Mouse (Mus musculus): ENCODE data around the gene Ralgapa2.

The Ralgapa2 gene

GRCm38 (mm10) chr2:146299841-146300460, 212.2 kb downstream of the Ralgapa2 start:
- no peak for DNase-seq

- DNase-seq = no peak
Measured at GRCm38 (mm10) chr2:146293538-146293937, 218.6 kb downstream of the Ralgapa2 start.

DNA sequence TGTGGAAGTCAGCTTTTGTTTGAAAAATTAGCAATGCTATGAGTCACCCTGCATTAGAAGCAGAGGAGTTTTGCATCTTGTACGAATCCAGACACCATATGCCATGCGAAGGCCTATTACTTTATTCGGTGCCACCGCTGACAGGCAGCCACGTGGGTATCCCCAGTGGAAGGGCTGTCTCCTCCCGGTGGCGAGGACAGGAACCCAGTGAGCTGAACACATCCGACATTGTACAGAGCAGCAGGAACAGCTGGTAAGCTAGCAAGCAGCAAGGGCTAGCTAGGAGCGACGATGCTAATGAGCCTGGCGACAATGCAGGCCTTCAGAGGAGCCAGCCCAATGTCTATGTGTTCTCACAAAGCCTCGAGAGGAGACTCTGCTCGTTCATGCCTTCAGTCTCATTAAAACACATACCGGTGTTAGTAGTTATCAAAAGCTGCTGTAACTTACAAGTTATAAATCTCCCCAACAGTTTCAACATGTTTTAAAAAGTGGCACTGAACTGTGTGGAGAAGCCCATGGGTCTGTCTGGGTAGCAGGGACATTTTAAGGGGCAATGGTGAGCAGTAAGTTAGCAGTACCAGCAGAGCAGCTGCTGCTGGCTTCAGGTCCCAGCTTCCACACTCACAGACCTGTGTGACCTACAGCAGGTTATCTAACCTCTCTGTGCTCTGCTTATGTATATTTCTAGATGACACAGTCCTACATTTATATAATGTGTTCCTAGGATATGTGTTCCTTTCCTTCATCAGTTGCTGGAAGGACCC, 221.1 kb downstream of the Ralgapa2 start:
- peak; percentile 51 for DNase-seq

GRCm38 (mm10) chr2:146290366-146290765, 221.8 kb downstream of the Ralgapa2 start:
- DNase-seq = no peak

GRCm38 (mm10) chr2:146289394-146289793, 222.8 kb downstream of the Ralgapa2 start:
- DNase-seq = no peak

- no peak for DNase-seq
Measured at GRCm38 (mm10) chr2:146288326-146288725, 223.8 kb downstream of the Ralgapa2 start.

- no peak for DNase-seq
Measured at GRCm38 (mm10) chr2:146287531-146287930, 224.6 kb downstream of the Ralgapa2 start.

DNA sequence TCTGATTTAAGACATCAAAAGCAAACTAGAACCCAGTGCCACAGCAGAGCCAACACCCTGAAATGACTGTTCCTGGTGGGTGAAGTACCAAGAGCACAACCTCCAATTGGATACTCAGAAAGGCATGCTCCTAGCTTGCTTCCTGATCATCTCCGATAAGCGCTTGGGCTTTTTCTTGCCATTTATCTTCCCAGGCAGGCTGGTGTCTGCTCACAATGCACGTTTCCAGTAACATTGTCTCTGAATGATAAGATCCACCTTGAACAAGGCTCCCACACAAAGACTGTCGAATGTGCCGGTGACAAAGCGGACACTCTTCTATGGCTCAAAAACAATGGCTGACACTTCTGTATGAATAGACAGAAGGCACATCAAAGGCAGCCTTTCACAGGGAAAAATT, 230.8 kb downstream of the Ralgapa2 start:
- DNase-seq = no peak

DNA sequence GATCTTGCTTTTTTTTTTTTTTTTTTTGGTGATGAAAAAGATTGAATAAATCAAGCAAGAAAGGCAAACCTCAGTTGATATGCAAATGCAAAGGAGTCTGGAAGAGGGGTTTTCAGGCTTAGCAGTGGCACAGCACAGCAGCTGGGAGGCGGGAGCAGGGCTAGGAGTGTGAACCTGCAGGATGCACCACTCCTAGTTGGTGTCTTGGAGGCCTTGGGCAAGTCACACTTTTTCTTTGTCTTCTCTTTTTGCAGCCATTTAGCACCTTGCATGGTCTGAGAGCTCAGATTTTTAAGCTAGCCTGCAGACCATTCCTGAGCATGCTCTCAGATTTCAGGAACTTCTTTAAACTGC, 231.2 kb downstream of the Ralgapa2 start:
- no peak for DNase-seq

DNA sequence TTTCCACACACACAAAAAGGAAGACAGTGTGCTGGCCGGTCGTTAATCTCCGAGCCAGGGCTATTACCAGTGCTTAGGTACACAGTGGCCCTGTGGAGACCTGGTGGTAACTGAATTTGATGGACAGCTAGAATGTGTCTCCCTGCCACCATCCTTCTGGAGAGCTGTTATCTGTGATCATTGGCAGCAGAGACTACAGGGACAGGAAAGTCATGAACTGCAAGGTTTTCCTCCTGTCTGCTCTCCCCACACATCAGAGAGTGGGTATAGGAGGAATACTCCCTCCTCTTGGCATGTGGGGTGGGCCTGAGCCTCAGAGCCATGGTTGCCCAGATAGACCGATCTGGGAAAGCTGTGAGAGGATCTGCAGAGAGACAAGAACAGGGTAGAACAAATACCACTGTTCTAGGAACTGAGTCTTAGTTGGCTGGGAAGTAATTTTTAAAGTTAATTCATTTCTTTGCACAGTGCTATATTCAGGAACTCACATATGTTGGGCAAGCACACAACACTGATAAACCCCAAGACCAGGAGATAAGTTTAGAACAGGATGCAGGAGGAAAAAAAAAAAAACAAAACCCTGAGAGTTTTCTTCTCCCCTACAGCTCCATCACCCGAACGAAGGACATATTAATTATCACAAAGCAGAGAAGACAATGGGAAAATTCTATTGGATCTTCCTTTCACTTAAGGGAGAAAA, 231.8 kb downstream of the Ralgapa2 start:
- DNase-seq = no peak

DNA sequence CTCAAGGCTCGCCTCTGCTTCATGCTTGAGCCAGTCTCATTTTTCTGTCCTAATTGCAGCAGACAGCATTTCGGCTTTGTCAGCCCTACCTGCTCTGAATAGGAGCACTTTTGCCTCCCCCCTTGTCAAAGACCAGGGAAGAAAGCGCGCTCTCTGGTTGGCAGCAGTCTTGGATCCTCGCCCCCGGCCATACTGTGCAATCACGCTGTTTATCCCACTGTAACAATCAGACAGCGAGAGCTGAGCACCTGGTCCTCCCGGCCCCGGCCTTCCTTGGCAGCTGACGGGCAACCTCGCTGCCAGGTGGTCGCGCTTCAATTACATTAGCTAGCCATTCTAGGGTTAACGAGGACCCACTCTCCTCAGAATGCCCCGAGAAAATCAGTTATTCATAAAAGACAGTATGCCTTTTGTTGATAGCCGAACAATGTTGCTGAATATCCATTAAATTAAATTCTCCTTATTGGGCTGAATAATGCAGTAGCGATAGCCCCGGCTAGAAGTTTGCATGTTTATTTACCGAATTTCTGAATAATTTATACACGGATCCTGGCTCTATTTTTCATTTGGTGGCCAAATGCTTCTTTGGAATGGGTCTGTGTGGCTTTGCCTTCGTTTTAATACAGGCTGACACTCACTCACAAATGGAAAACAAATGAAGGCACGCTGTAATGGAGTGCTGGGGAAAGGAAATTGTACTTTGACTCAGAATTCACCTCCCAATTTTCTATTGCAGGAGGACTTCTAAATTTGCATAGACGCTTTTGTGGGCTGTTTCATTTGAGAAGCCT, 232.5 kb downstream of the Ralgapa2 start:
- peak; percentile 40 for DNase-seq

DNA sequence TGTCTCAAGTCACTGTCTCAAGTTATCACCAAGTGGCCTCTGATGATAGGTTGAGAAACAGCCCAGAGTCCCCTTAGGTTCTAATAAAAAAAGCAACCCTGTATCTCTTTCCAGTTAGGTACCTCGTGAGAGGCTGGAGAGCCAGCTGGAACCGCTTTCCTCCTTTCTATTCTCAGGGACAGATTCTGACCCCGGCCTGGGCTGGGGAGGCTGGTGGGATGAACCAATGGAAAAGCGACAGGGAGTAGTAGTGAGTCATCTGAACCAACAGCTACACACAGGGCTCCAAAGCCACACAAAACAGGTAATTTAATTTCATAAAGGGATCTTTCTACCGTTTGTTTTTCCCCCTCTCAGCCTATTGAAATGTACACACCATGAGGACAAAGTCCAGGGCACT, 233.8 kb downstream of the Ralgapa2 start:
- DNase-seq = no peak

GRCm38 (mm10) chr2:146266539-146266938, 245.6 kb downstream of the Ralgapa2 start:
- DNase-seq = no peak

DNA sequence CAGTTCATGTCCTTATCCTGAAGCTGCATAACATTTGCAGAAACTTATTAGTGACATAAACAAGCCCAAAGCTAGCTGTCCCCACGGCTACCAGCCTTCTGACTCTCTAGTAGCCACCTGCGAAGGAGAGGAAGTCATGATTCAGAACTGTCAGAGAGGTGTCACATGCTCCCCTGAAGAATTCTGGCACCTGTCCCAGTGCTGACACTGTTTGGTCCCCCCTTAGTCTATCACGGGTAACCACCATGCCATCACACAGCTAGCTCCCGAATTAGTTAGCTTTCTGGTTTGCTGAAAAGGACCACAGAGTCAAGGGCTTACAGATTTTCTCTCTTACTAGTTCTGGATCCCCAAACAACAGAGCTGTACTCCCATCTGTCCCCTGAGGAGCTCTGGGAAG, 247.1 kb downstream of the Ralgapa2 start:
- no peak for DNase-seq

DNA sequence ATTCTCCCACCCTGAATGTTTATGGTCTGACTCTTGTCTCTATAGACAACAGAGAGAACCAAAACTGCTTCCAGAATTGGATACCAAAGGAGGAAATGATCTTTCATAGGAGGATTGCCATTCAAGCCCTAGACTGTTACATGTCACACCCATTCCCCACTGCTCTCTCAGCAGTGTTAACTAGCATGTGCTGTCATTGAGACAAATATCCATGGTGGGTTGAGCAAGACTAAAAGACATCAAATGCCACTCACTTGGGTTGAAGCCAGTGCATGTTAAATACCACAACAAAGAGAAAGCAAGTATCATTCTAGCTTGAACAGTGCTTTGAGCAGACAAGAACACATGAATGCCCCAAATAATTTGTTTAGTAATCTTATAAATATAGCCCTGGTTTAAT, 249.2 kb downstream of the Ralgapa2 start:
- no peak for DNase-seq

DNA sequence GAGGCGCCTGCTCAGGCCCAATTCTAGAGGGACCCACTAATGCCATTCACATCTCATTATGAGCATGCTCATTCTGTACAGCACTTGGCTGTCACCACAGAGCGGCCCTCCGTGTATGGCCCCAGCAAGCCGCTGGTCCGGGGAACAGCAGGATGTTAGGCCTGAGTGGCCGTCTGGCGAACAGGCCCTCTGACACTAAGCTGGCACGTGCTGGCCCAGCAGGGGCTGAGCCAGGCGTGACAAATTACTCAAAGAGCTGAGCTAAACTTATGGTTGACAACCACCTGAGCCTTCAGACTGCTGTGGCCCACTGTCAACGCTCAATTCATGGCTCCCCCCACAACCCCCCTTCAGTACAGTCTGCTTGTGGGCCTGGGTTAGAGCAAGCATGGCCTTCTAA, 249.9 kb downstream of the Ralgapa2 start:
- DNase-seq = no peak

- DNase-seq = no peak
Measured at GRCm38 (mm10) chr2:146261146-146261545, 251.0 kb downstream of the Ralgapa2 start.

DNA sequence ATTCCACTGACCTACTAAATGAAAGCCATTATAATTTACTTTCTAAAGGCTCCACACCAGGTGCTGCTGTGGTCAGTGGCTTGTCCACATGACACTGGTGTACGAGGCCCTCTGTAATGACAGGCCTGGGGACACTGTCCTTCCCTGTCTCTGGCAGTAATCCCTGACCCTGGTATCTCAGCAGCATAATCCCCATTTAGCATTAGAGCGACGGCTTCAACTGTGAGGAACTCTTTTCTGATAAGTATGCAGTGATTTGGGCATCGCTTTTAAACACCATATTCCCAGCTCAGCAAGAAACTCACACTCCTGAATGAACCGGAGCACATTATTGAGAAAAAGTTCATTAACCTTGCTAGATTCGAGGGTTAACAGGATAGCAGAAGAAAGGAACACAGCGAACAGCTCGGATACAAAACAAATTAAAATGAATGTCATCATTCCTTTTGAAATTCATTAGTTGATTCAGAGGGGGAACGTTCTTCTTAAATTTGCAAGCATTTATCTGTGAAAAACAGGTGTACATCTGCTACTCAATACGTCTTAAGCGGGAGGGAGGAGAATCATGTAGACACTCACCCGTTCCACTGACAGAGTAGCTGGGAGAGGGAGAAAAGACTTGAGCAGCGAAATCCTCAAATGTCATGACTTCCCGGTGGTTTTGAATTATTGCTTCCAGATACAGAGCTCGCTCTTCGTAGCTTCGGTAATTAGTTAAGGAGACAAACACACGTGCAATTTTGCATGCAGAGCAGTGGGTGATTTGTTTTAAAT, 252.2 kb downstream of the Ralgapa2 start:
- no peak for DNase-seq

DNA sequence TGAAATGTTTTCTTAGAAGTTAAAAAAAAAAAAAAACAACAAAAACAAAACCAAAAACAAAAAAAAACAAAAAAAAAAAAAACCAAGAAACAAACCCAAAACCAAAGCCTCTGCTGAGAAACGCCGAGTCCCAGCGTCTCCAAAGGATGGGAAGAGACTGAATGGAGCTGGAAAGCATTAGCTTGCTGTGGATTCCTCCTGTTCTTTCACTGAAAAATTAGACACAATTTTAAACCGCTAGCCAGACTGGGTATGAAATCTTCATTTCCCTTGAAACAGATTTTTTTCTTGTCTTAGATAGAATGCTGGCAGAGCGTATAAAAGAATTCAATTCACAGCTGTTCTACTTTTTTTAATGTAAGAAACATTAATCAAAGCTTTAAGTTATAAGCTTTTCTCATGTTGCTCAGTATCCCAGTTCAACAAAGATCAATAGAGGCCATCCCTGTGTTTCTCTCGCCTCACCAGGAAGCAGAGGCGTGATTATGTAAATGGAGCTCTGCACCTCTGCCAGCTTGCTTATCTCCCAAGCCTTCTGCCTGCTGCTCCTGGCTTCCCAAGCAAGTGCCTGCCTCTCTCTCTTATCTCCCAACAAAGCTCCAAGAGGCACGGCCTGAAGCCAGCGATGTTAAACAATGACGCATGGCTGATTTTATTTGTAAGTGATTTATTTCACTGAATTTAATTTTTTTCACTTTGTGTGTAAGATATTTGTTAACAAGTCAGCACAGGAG, 253.2 kb downstream of the Ralgapa2 start:
- peak; percentile 59 for DNase-seq

GRCm38 (mm10) chr2:146257609-146258008, 254.5 kb downstream of the Ralgapa2 start:
- DNase-seq = no peak

DNA sequence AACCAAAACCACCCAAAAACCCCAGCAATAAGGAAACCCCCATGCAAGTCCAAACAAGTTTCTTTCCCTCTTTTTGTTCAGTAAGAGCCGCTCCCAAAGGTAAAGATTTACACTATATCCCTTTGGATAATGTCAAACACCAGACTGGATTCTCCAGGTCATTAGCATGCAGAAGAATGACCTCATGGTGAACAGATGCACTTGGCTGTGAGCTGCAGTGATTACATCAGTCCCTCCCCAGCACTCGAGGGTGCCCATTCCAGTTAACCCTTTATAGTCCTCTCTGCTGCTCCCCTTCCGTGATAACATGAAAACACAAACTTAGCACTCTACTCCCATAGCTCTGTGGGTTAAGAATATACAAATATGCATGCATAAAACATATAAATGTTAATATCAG, 255.1 kb downstream of the Ralgapa2 start:
- no peak for DNase-seq

All from right cerebral cortex, postnatal 25 days (tissue).